Mouse (Mus musculus) erythroid progenitor cell, adult 5-6 weeks (primary cell): ENCODE data around the gene Ccdc86. TPM values are rescaled to one million over a fixed set of nuclear protein-coding genes. Genes with fewer than 3 reads are reported as not detected.

Source experiments
- ATAC-seq: replicated peaks from 2 replicates; pipeline ENCODE4 v1.8.0; 2016; ENCODE audit warnings: moderate number of reproducible peaks, mild to moderate bottlenecking, moderate TSS enrichment, inconsistent platforms; ENCODE audit not compliant: poor library complexity, low FRiP score, severe bottlenecking
- total RNA-seq, 2 experiments: library from RNA; stranded (forward) in 1 of 2; stranded (reverse) in 1 of 2; fragments of 150-400 nt in 1 of 2; fragments of 186-747, 209-891 nt in 1 of 2; gene quantifications; 2 replicates each; pipeline versions ENCODE4 v1.2.3 to v1.2.4; 2015 to 2017; ENCODE audit warnings: low replicate concordance in 2 of 2

The Ccdc86 gene
- total RNA-seq (2015; ENCODE audit: low replicate concordance), result 2.5 and 6.3 TPM in 2 replicates
- total RNA-seq (2017; ENCODE audit: low replicate concordance), result 1.9 and 3.9 TPM in 2 replicates

DNA sequence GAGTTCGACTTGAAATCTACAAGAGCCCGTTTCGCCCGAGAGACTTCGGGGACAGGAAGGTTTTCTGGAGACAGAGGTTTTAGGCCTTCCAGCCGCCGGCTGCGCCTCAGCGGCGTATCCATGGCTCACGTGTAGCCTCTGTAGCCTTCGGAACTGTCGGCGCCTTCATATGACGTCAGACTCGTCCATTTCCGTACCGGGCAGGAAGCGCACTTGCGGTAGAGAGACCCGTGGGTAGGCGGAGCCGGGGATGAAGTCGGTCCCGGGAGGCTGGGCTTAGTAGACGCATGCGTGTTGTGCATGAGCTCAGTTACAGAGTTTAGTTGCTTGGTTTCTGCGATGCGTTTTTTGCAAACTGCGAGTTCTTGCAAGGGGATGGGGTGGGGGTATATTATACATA lies at the start of gene Ccdc86:
Ccdc86 (minus strand) TSS at position 155 of the 400 bp plus-strand sequence.
- ATAC-seq, result peak; percentile 97

DNA sequence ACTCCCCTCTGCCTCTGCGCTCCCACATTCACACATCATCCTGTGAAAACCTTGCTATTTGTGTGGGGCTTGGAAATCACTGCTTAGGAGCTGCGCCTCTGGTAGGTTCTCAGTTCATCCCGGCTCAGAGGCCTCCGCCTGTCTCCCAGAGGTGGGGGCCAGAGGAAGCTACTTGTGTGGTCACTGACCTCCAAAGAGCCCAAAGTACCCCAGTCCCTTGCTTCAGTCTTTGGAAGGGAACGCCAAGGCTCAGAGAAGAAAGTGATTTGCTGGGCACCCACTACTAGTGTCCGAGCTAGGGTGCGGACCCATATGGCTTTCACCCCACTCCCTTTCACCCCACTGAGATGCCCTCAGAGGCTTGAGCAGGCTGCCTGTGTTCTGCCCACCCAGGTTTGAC lies 44.1 kb upstream of the Ccdc86 start, which contains the start of gene Ms4a15:
Ms4a15 (minus strand) TSS at position 101 of the 400 bp plus-strand sequence.
- no peak for ATAC-seq

DNA sequence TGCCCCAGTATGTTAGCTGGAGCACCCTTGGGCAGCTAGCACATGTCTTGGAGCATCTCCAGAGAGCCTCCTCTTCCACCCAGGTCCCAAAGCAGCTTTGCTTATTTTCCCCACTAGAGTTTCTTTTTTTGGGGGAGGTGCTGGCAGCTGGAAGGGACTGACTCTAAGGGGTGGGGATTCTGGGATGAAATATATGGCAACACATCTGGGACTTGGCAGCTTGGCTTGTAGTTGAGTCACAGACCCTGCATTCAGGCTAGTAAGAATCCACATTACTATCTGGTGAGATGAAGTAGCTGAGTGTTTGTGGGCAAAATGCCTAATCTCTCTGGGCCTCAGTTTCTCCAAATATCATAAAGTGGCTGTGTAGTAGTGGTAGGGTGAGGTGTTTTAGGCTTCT lies 42.8 kb upstream of the Ccdc86 start:
- ATAC-seq, result no peak

DNA sequence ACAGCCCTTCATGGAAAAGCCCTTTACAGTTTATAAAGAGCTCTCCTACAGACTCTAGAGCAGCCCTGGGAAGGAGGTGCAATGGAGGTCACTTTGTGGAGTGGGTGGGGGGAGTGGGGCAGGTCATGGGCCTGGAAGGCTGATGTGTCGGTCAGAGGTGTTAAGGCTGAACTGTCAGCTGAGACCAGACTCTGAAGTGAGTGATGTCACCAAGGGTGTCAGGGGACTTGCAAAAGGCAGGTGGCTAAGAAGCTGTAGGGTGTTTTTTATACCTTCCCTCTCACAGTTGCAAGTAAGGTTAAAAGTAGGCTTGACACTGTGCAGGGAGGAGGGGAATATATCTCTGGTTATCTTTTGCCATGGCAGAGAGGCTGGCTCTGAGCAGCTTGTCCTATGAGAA lies 41.7 kb upstream of the Ccdc86 start:
- ATAC-seq, result no peak

DNA sequence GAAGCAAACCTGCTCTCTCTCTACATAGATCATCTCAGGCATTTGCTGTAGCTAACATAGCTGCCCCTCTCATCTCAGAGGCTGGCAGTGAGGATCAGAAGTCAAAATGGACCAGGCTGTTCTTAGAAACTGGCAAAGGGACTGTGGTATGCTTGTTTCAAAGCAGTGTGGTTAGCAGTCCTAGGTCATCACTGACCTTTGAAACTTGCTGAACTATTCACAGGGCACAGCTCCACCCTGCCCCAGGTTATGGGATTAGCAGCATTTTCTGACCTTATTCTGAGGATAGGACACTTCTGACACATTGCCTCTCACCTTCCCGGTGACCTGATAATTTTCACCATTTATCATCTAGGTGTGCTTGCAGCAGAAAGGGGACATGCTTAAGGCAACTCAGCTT lies 39.5 kb upstream of the Ccdc86 start:
- ATAC-seq, result no peak

DNA sequence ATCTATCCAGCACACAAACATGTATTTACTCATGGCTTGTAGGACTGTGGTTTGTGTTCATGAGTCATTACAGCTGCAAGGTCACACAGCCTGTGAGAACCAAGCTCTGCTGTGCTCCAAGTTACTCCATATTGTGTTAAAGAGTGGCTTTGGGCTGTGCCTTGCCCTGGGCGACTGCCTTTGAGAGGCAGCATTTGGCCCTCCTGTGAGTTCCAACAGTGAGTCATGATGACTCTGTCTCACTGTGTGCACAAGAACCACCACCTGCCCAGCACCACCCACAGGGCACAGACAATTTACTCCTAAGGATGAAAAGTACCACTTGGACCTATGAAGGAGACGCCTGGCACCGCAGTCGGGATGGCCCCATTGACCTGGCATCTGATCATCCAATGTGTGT lies 36.8 kb upstream of the Ccdc86 start:
- ATAC-seq, result no peak

DNA sequence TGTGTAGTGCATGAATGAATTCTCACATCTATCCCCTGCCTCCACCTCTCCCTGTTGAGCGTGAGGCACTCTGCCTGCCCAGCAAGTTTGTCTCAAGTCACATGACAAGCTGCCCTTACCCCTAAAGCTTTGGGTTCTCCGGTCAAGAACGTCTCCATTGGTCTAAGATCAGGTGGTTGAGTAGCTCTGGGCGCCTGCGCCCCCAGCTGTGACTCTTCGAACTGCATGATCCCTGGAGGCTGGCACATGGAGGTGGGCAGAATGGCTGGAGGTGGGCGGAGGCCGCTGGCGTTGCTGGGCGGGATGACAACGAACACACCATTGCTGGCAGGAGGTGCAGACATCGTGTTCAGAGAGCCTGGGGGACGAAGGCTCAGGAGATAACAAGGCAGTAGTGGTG lies 35.5 kb upstream of the Ccdc86 start:
- no peak for ATAC-seq

DNA sequence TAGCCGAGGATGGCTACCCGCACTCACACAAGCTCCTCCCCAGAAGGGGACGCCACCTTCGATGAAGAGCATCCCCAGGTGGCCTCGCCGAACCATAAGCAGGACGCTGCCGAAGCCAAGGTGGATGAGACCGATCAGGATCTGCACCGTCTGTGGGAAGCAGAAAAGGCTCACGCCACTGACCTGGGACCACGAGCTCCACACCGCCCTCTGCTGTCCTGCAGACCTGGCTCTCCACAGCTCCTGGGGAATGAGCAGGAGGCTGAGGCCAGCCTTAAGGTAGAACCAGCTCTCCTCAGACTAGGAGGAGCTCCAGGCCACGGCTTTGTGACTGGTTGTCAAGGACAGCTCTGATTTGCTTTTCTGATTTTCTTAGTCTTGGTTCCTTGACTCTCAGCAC lies 34.1 kb upstream of the Ccdc86 start:
- 0 out of 2 replicates have a peak, but pooled peaks have one; percentile 16 for ATAC-seq

DNA sequence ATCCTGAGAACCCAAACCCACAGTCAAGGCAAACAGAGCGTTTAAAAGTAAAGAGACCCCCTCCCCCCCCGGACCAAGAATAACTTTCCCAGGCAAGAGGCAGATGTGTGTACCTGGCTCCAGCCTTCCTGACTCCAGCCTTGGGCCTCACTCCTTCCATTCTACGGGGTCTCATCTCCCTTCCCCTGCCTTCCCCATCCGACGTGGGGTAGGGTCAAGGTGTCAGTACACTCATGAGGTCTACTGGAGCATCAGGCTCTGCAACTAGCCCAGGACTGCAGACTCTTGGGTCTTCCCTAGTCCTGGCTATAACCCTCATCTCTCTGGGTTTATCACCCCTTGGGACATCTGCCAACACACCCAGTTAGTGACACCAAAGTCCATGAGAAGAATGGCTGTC lies 31.1 kb upstream of the Ccdc86 start:
- ATAC-seq, result no peak

DNA sequence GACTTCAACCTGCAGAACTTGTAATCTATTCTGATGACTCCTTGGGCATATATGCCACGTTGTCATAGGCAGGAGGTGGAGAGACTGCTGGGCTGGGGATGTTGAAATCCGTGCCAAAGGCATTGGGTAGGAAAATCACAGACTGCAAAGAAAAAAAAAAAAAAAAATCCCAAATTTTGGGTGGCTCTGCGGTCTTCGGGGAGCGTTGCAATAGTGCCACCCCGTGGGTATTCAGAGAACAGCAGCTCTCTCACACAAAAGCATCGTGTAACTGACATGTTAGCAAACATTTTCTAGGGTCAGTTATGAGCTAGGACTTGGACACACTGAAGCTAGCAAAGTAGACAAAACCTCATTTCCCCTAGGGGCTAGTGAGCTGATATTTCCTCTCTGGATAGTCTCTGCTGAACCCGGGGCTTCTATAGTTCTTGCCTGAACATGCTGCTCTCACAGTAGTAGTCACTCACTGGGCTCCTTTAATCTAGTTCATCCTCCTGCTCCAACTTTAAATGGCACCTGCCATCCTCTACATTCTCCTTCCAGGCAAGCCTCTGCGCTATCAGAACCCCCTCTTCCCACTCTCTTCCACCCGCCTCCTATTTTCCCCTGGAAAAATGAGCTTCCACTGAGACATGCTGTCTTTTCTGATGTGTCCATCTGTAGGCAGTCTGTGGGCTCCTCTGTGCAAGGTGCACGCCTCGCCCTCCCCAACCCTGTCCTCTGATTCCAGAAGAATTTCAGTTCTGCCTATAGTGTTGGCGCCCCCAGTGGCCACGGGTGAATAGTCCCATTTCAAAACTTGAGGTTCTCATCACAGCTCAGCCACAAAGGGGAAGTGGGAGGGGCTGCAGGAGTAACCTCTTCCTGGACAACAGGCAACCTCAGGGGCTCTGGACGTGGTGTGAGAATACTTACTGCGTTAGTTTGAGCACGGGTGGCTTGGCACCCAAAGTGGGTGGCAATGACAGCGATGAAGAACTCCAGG lies 30.4 kb upstream of the Ccdc86 start:
- no peak for ATAC-seq

DNA sequence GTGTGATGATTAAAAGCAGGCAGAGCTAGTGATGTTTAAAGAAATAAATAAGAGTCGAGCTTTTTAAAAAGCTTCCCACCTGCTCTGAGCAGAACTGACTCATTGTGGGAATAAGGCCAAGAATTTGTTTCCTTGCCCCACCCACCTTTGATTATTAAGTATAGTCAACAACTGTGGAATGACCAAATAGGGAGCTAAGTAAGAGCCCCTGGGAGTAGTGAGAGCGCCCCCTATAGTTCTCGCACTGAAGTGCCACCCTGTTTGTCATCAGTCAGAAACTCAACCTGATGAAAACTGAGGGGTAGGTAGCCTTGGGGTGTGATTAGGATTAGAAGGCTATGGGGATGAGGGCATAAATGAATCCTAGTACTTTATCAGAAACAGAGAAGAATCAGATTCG lies 27.3 kb upstream of the Ccdc86 start:
- ATAC-seq, result no peak

DNA sequence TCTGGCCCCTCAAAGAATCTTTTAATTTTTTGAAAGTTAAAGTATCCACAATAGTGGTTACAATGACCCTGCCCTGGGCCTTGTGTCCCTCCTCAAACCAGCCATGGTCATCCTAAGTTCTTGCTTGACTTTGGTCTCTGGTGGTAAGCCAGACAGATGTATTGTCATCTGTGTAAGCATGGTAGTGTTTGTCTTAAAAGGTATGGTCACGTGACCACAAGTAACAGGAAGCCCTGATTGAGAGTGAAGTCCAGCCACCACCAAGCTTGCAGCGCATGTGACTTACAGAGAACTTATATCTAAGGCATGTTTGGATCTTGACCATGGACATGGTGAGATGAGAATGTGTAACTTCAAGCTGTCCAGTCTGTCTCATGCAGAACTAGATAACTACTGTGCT lies 26.1 kb upstream of the Ccdc86 start:
- no peak for ATAC-seq

DNA sequence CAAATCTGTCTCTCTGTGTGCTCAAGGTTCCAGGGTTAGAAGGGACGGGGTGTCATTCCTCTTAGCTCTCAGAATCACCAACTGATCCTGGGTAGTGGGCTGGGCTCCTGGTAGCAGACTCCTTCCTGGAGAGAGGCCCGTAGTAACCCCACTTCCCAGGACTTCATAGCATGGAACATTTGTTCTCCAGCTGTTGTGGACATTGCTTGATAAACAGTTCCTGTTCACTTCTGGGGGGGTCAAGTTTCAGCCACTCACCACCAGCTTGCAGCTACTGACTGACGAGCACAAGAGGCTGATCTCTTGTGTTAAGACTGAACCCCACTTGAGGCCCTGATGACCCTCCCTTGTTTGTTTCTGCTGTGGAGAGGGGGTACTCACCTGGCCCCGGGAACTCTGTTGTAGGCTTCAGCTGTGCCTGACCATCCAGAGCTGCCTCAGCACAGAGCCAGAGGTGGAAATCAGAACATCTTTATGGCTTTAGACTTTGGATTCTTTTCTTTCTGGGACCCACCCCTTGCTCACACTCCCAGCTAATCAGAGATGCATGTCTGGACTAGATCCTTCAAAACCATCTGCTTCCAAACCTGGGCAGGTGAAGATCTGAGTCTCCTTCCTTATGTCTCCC lies 25.3 kb upstream of the Ccdc86 start, which contains the start of gene Ms4a10:
Ms4a10 (minus strand) TSS at position 433 of the 628 bp plus-strand sequence.
- ATAC-seq, result no peak

DNA sequence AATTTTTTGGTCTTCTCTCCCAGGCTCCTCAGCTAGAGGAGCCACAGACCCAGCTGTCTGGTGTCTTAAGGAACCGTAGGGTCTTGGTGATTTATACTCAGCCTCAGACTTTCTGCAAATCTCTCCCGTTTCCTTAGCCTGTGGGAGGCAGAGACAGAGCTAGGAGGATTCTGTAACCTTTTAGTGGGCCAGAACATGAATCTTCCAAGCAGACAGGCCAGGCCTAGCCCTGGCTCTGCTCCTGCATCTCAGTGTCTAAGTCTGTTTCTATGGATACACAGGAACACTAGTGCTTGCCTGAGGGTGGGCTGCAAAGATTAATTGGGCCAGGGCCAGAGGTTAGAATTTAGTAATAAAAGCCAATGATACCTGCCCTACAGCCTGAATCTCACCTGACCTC lies 24.1 kb upstream of the Ccdc86 start:
- no peak for ATAC-seq

DNA sequence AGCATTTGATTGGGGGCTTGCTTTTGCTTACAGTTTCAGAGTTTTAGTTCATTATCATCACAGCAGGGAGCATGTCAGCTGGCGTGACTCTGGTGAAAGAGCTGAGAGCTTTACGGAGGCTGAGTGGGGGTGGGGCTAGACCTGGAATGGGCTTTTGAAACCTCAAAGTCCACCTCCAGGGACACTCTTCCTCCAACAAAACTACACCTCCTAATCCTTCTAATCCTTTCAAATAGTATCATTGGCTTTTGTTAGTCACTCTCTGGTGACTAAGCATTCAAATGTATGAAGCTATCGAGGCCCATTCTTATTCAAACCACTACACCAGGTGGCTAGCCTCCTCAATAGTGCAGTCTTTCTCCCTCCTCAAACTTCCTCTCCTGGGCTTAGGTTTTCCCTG lies 23.6 kb upstream of the Ccdc86 start:
- ATAC-seq, result no peak

DNA sequence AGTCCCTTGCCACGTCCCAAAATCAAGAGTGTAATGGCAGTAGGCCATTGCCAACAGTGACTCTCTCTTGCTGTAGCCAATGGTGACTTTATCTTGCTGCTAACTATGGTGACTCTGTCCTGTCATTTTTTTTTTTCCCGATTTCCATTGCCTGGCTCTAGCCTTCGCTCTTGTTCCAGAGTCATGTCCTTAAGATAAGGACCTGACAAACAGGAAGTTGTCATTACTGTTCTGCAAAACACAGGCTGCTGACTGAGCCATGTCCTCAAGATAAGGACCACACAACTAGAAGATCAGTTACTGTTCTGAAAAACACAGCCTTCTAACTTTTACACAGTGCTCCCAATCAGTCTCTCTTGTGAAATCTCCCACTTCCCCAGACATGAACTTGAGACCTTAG lies 21.4 kb upstream of the Ccdc86 start:
- no peak for ATAC-seq

DNA sequence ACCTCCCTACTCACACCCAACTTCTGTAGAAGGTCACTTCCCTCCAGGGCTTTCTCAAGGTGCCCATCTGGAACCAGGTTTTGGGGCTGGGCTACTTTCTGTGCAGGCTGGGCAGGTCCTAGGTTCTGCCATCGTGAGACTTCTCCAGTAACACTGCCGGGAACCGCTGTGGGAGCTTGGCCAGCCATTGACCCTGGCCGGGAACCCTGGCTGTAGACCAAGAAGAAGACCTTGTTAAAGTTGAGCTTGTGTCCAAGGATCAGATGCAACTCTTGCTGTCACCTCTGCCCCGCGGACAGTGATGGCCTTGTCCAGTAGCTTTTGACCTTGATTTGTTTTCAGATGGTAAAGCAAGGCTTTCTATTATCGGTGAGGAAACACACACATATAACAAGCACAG lies 19.5 kb upstream of the Ccdc86 start:
- no peak for ATAC-seq

DNA sequence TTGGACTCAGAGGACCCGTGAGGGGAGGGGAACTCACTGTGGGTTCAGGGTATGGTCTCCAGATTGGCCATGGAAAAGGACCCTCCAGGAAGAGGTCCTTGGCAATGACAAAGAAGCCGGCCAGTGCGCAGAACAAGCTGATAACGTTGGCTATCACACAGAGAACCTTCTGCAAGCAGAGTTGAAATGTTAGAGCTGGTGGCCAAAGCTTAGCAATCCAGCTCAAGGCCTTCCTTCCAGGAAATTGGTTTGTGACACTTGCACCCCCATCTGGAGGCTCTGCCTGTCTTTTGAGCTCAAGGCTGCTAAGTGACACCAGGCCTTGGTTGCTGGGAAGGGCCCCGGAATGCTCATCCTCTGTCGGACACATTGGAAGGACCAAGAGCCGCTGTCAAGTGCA lies 16.7 kb upstream of the Ccdc86 start:
- no peak for ATAC-seq

DNA sequence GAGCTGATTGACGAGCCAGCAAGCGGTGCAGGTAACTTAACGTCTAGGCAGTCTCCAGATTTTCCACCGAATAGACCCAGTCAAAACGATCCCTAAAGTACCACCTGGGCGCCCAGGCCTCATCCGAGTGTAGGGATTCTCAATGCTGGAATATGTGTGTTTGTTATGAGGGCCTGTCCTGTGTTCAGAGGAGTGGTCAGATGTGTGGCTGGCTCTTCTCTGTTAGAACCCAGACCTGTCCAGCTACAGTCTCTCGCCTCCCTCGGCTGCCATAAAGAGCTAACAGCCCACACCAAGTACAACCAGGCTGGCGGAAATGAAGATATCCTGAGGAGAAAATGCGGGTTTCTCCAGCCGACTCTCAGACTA lies 10.9 kb upstream of the Ccdc86 start:
- ATAC-seq, result no peak

DNA sequence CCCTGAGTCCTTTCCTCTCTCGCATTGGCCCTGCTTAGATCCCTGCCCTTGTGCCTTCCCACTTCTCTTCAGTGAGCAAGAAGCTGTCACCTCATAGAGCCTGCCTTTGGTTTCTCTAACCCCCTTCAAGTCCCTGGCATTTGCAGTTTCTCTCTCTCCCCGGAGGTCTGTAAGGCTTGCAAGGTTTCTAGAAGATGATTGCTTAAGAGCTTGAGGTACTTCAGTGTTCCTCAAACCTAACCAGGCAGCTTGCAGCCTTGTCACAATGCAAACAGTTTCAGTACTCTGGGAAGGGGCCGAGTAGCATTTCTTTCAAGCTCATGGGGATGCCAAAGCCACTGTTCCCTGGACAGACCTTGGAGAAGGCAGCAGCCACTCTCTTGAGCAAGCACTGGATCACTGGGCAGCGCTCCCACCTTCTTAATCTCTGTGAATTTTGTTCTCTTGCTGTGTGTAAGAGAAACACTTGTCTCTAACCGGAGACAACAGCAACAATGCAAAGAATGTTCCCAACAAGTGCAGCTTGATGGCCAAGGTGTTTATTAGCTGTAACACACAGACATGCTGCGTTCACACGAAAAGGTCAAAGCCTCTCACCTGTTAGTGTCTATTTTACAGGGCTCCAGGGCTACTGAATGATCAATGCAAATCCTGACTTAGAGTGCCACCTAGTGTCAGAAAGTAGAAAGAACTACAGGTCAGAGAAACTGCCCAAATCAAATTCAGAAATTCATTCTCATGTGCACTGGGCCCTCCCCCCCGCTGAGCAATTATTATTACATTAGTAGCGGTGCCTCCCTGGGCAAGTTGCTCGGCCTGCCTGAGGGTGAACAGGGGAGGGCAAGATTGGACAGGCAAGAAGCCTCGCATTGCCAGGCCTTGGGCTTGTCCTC lies 10.3 kb upstream of the Ccdc86 start:
- ATAC-seq, result peak; percentile 70
